Mouse (Mus musculus) heart, embryonic 14.5 days (tissue): Measurements from ENCODE around the gene Pla2g4a. TPM values are rescaled to one million over a fixed set of nuclear protein-coding genes. Genes with fewer than 3 reads are reported as not detected.
A peak's percentile ranks its signal among the peaks of the same experiment; 100 is the strongest.

Source experiments
- ATAC-seq: fragments of 200-750 bp; cut with Nextera tagmentation; 2 replicates; pipeline ENCODE4 v1.8.0; 2017; ENCODE audit warnings: low read depth, moderate TSS enrichment; ENCODE audit not compliant: insufficient number of reproducible peaks, insufficient read depth, low FRiP score
- H3K27ac ChIP-seq, 2 experiments: fragments of 200-500 bp in 1 of 2; fragments of 300-500 bp in 1 of 2; sonication (generic) in 1 of 2; replicated peaks in 1 of 2; 2 replicates each; pipeline ENCODE4 v1.5.1; 2012 to 2014; ENCODE audit warnings: low read depth in 2 of 2, low read length in 2 of 2, control low read depth in 1 of 2, mild to moderate bottlenecking in 1 of 2, mixed read lengths in 1 of 2; ENCODE audit not compliant: control insufficient read depth in 1 of 2, insufficient read depth in 1 of 2
- H3K27me3 ChIP-seq: fragments of 300-500 bp; sonication (generic); 2 replicates; pipeline ENCODE4 v1.6.1; 2014; ENCODE audit warnings: mild to moderate bottlenecking, low read length, control low read depth; ENCODE audit not compliant: control insufficient read depth, insufficient read depth
- H3K36me3 ChIP-seq: fragments of 300-500 bp; sonication (generic); 2 replicates; pipeline ENCODE4 v1.6.1; 2014; ENCODE audit warnings: mild to moderate bottlenecking, control low read depth, low read length, mixed read lengths; ENCODE audit not compliant: control insufficient read depth, insufficient read depth
- H3K4me1 ChIP-seq, 2 experiments: fragments of 200-500 bp in 1 of 2; fragments of 300-500 bp in 1 of 2; sonication (generic) in 1 of 2; 2 replicates each; pipeline ENCODE4 v1.6.1; 2012 to 2014; ENCODE audit warnings: low read length in 2 of 2, control low read depth in 1 of 2, mixed read lengths in 1 of 2; ENCODE audit not compliant: control insufficient read depth in 2 of 2, insufficient read depth in 2 of 2
- H3K4me2 ChIP-seq: fragments of 300-500 bp; sonication (generic); 2 replicates; pipeline ENCODE4 v1.6.1; 2014; ENCODE audit warnings: mild to moderate bottlenecking, low read length
- H3K4me3 ChIP-seq, 2 experiments: fragments of 200-500 bp in 1 of 2; fragments of 300-500 bp in 1 of 2; sonication (generic) in 1 of 2; 2 replicates each; pipeline ENCODE4 v1.5.1; 2012 to 2014; ENCODE audit warnings: low read length in 2 of 2, mild to moderate bottlenecking in 2 of 2, control low read depth in 1 of 2, low read depth in 1 of 2, moderate library complexity in 1 of 2; ENCODE audit not compliant: control insufficient read depth in 1 of 2, insufficient read depth in 1 of 2
- H3K9ac ChIP-seq: fragments of 300-500 bp; sonication (generic); 2 replicates; pipeline ENCODE4 v1.6.1; 2014; ENCODE audit warnings: mild to moderate bottlenecking, low read length
- H3K9me3 ChIP-seq: fragments of 300-500 bp; sonication (generic); 2 replicates; pipeline ENCODE4 v1.6.1; 2016; ENCODE audit warnings: low read length, control low read depth; ENCODE audit not compliant: control insufficient read depth
- WGBS: fragments of 180-500 bp; shearing (Covaris S2); extraction: QIAGEN DNeasy Blood & Tissue Kit; methylation state at CpG from one replicate; pipeline ENCODE4 v1.1.7; 2014; 5-methylcytosine and 5-hydroxymethylcytosine counted together
- polyA plus RNA-seq: library from polyadenylated mRNA; unstranded; fragments of >200 nt; fragmentation: Nextera tagmentation; extraction: Ambion mirVana; gene quantifications from 2 replicates; pipeline ENCODE4 v1.2.1, GENCODE M21; 2014

The Pla2g4a gene
- polyA plus RNA-seq, 1 experiment from 2014 or later, result 4.8 TPM

DNA sequence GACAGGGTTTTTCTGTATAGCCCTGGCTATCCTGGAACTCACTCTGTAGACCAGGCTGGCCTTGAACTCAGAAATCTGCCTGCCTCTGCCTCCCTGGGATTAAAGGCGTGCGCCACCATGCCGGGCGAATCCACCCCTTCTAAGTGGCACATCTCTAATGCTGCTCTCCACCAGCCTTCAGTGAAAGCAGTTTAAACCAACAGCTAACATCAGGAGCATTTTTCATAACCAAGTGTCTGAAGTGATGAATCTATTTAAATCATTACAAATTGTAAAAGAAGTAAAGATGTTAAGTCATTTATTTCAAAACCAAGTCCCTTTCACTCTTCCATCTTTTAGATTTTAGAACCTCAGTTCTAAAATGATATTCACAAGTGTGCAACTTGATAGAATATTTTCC, 839 bp downstream of the Pla2g4a start:
- Histone ChIP-seq H3K9me3 (no peaks in the 10 kb centered on the region), H3K4me2 (peak overlapping the region; percentile 74), H3K9ac (no peak overlapping the region), H3K4me3 (peak overlapping the region in 1 of 2 experiments; percentile 55; a peak in 1 of 4 replicates), H3K27ac (no peak overlapping the region), H3K27me3 (no peaks in the 10 kb centered on the region), H3K36me3 (no peaks in the 10 kb centered on the region), H3K4me1 (peaks cover 2 to 4% of the 10 kb centered on the region in 2 experiments; a peak in 3 of 4 replicates)
- 98% methylated on average over 4 of the region's 4 CpGs for WGBS
- no peak for ATAC-seq

DNA sequence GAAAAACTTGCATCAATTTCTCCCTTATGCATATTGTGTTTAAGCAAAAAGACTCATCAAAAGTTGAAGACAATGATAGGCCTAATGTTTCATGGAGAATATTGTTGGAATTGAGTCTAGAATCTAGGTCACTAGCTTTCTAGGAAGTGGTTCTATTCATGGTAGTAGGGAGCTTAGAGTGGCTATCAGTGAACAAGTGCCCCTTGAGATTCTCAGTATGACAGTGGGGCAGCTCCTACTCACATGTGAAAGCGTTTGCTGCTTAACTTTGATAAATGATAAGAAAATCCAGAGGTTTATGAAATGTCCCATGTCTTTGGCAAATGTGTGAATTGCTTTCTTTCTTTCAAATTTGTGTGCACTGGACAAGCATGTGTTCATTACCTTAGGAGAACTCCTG, 2.0 kb downstream of the Pla2g4a start:
- Histone ChIP-seq H3K36me3 (no peaks in the 10 kb centered on the region), H3K4me2 (no peak overlapping the region), H3K9ac (no peak overlapping the region), H3K4me1 (peaks cover 2 to 4% of the 10 kb centered on the region in 2 experiments; a peak in 3 of 4 replicates), H3K9me3 (no peaks in the 10 kb centered on the region), H3K27ac (no peak overlapping the region), H3K4me3 (no peak overlapping the region), H3K27me3 (no peaks in the 10 kb centered on the region)
- WGBS, result 24% methylated on average over 1 of the region's 1 CpGs
- no peak for ATAC-seq

DNA sequence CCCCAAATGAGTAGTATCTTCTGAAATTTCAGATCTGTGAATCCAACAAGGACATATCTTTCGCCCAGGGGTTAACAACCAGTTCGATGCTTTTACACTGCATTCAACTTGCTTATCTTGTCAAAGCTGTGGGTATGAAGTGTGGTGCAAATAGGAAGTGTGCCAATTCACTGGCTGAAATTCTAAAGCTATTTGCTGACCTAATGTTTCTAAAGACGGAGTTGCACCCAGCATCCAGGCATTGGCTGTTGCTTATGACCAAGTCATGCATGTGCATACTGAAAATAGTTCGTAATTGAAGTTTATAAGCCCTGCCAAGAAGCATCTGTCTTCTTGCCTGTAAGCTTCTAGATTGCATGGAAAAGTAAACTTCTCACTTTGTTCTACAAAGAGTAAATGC, 5.6 kb downstream of the Pla2g4a start:
- H3K27ac ChIP-seq, result no peak overlapping the region
- no peaks in the 10 kb centered on the region for H3K27me3 ChIP-seq
- H3K36me3 ChIP-seq, result no peaks in the 10 kb centered on the region
- peak overlapping the region; percentile 26 for H3K4me2 ChIP-seq
- H3K4me1 ChIP-seq, result peaks cover 2 to 4% of the 10 kb centered on the region in 2 experiments; a peak in 3 of 4 replicates
- WGBS, result 23% methylated on average over 4 of the region's 4 CpGs
- H3K4me3 ChIP-seq, result no peak overlapping the region
- H3K9ac ChIP-seq, result no peak overlapping the region
- ATAC-seq, result no peak
- no peaks in the 10 kb centered on the region for H3K9me3 ChIP-seq

DNA sequence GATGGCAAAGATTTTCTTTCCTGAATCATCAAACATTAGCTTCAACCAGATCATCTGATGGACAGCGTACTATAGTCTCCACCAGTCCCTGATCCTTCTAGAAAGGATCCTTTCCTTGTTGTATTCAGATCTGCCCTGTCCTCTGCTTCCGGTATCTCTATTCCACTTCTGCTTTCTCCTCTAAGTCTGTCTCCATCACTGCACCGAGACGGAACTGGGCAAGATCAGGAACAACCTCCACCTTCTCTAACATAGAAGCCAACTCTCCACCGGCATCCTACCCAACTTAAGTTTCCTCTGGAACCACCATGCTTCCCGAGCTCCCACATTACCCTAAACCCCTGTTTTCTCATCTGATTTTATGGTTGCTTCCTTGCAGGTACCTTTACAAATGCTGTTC, 7.1 kb downstream of the Pla2g4a start:
- Histone ChIP-seq H3K9ac (no peak overlapping the region), H3K27me3 (no peaks in the 10 kb centered on the region), H3K36me3 (no peaks in the 10 kb centered on the region), H3K9me3 (no peaks in the 10 kb centered on the region), H3K4me2 (no peak overlapping the region), H3K4me3 (no peak overlapping the region), H3K4me1 (peaks cover 2 to 4% of the 10 kb centered on the region in 2 experiments; a peak in 3 of 4 replicates), H3K27ac (no peak overlapping the region)
- 93% methylated on average over 6 of the region's 6 CpGs for WGBS
- ATAC-seq, result no peak

DNA sequence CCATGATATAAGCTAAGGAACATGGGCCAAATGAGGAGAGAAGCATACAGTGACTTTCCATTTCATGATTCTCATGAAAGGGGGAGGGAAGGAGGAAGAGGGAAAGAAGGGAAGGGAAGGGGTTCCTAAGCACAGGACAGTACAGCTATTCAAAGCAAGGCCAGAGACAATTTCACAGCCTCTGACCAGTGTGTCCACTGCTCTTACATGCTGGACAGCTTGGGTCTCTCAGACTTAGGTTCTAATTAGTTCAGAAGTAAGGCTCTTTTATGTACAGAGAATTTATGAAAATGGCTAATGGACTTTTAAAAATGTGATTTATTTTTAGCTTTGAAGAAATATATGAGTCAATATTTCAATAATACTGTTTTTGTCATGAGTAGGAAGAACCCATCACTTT, 9.0 kb downstream of the Pla2g4a start:
- ATAC-seq, result no peak
- no peaks in the 10 kb centered on the region for H3K9me3 ChIP-seq
- peaks cover 2 to 4% of the 10 kb centered on the region in 2 experiments; a peak in 3 of 4 replicates for H3K4me1 ChIP-seq
- H3K27me3 ChIP-seq, result no peaks in the 10 kb centered on the region
- no peak overlapping the region for H3K4me3 ChIP-seq
- no peak overlapping the region for H3K27ac ChIP-seq
- no peaks in the 10 kb centered on the region for H3K36me3 ChIP-seq
- H3K9ac ChIP-seq, result no peak overlapping the region
- H3K4me2 ChIP-seq, result no peak overlapping the region

DNA sequence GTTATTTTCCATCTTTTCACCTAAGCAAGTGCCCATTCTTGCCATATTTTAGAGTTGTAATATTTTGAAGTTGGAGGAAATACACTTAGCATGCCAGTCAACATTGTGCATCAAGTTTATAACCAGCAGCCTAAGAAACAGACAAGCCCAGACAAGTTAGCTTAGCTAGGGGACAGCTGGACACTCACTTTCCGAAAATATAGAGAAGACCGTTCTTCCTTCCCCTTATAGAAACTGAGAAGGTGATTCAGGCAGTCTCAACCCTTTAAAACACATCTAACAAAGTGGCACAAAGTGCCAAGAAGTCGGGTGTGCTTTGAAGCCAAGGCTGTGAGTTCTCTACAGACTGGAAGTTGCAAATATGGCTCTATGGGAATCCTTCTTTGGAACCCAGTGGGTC, 10.4 kb downstream of the Pla2g4a start:
- 71% methylated on average over 3 of the region's 3 CpGs for WGBS
- H3K4me3 ChIP-seq, result no peak overlapping the region
- no peaks in the 10 kb centered on the region for H3K36me3 ChIP-seq
- H3K4me1 ChIP-seq, result peaks cover 0 to 3% of the 10 kb centered on the region in 2 experiments; a peak in 1 of 4 replicates
- H3K9me3 ChIP-seq, result no peaks in the 10 kb centered on the region
- H3K27me3 ChIP-seq, result no peaks in the 10 kb centered on the region
- ATAC-seq, result no peak
- H3K27ac ChIP-seq, result no peak overlapping the region
- no peak overlapping the region for H3K4me2 ChIP-seq
- H3K9ac ChIP-seq, result no peak overlapping the region

DNA sequence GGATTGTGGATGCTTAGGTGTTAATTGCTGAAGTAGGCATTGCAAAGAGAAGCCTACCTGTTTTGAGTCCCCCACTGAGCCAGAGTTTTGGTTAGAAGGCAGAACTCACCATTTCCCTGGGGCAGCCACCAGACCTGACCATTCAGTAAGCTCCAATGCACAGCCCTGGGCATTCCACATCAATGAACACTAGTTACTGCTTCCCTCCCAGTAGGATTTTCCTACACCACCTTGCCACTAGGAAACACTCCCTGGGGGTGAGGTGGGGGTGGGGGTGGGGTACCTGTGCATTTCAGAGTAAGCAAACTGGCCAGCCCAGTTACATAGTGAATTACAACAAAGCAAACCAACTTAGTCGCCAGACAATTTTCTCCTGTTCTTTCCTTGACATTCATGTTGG, 10.8 kb downstream of the Pla2g4a start:
- Histone ChIP-seq H3K4me1 (no peaks in the 10 kb centered on the region), H3K4me2 (no peak overlapping the region), H3K27me3 (no peaks in the 10 kb centered on the region), H3K9me3 (no peaks in the 10 kb centered on the region), H3K4me3 (no peak overlapping the region), H3K27ac (no peak overlapping the region), H3K36me3 (no peaks in the 10 kb centered on the region), H3K9ac (no peak overlapping the region)
- 85% methylated on average over 1 of the region's 1 CpGs for whole genome bisulfite sequencing
- no peak for ATAC-seq

DNA sequence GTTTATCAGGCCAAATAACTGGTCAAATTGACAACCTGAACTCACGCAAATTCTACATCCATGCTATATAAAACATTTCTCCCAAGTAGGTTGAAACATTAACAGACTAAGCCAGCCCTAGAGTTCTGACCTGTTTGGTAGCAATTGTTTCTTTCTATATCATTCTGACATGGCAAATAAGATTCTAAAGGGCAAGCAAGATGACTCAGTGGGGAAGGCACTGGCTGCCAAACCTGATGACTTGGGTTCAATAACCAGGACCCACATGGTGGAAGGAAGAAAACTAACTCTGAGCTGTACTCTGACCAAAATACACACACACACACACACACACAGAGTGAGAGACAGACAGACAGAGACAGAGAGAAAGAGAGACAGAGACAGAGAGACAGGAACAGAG, 11.8 kb downstream of the Pla2g4a start:
- Histone ChIP-seq H3K9me3 (no peaks in the 10 kb centered on the region), H3K4me1 (no peaks in the 10 kb centered on the region), H3K4me3 (no peak overlapping the region), H3K9ac (no peak overlapping the region), H3K4me2 (no peak overlapping the region), H3K36me3 (no peaks in the 10 kb centered on the region), H3K27ac (no peak overlapping the region), H3K27me3 (no peaks in the 10 kb centered on the region)
- ATAC-seq, result no peak
- WGBS, result 79% methylated on average over 1 of the region's 1 CpGs
